Mouse (Mus musculus): ENCODE results near the gene Tril. TPM values are rescaled to one million over a fixed set of nuclear protein-coding genes. Genes with fewer than 3 reads are reported as not detected.

Tril gene
- polyA plus RNA-seq, 1 experiment from 2014 or later: 0.31 TPM

DNA sequence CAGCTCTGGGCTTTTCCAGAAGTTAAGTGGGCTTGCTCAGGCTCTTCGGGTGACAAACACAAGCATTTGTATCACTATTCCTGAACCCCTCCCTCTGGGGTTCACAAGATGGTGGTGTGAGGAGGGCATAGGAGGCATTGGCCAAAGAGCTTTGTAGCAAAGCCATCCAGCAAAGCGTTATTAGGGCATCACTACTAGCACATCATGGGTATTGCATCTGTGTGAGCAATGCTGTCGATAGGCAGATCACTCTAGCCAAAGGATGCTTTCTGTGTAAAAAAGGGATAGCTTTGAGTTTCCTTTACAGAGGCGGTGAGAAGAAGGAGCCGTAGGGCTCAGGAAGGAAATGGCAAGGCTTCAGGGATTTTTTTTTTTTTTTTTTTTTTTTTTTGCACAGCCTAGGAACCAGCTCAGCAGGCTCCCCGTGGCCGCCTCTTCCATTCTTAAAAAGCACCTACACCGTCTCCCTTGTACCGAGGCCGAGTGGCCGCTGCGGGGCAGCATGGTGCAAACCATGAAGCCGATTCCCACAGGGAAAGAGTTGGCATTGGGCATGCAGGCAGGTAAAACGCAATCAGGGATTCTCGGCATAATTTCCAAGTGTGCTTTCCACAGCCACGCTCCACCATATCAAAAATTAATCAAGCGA, 26.2 kb downstream of the Tril start:
- H3K27me3 ChIP-seq (ENCODE audit: insufficient read depth, low read length): peaks cover 11% of the 10 kb centered on the region
- H3K9me3 ChIP-seq (ENCODE audit: low read length): no peaks in the 10 kb centered on the region
- TF ChIP-seq CTCF (IDR thresholded peaks at IDR 0.05; ENCODE audit: low read depth) (peak; percentile 77), EP300 (IDR thresholded peaks at IDR 0.05; ENCODE audit: low read depth) (no peak)
- H3K36me3 ChIP-seq (replicated peaks; ENCODE audit: insufficient read depth, low read length): no peaks in the 10 kb centered on the region
- H3K9ac ChIP-seq (replicated peaks): no peak overlapping the region
- H3K27ac ChIP-seq (ENCODE audit: low read depth): no peak overlapping the region
- 12% methylated on average over 17 of the region's 17 CpGs for WGBS (ENCODE audit: insufficient replicate concordance)
- H3K4me2 ChIP-seq (ENCODE audit: low read depth, low read length): no peak overlapping the region
- no peak for ATAC-seq
- DNase-seq: peak; percentile 66
- no peaks in the 10 kb centered on the region for H3K4me1 ChIP-seq (ENCODE audit: insufficient read depth)
- H3K4me3 ChIP-seq (ENCODE audit: low read depth, low read length): no peak overlapping the region

DNA sequence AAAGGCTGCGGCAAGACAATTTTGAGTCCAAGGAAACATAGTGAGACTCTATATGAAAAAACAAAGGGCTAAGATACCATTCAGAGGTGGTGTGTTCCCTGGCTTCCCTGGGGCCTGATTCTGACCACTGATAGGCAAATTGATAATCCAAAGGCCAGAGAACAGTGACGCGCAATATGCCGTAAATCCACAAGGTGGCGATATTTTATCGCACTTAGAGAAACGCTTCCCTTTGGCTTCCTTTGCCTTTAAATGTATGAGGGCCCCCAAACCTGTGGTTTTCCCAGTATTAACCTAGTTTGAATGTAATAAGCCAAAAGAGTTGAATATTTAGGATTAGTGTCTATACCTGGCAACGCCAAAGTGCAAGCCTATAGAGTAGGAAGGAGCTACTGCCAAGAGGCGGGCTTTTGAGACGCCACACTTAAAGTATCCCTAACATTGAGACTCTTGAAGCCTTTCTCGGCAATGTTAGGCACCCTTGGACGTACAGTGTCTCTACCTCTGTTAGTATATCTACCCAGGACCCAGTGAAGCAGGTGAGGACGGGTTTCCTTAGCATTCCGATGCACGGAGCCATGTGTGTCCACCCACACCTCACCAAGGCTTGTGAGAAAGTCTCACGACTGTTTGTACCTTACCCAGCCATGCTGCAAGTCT, 37.6 kb downstream of the Tril start:
- TF ChIP-seq EP300 (IDR thresholded peaks at IDR 0.05; ENCODE audit: low read depth) (no peak), CTCF (IDR thresholded peaks at IDR 0.05; ENCODE audit: low read depth) (peak; percentile 82)
- peak; percentile 50 for DNase-seq

DNA sequence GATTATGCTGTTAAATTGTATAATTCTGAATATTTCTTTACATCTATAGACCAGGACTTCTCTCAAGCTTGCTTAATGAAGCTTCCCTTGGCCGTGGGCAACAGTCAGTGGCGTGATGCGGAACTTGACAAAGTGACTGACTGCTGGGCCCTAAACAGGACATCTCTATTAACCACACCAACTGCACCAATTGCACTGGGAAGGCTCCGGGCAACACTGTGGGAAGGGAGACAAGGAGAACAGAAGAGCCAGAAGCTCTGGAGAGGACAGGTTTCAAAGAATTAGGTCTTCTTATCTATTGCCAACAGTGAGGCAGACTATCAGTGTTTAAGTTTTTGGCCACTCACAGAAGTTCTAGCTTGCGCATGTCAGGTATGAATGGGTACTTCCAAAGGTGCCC, 38.4 kb downstream of the Tril start:
- Histone ChIP-seq H3K9ac (replicated peaks) (no peak overlapping the region), H3K27ac (ENCODE audit: low read depth) (no peak overlapping the region), H3K27me3 (ENCODE audit: insufficient read depth, low read length) (no peaks in the 10 kb centered on the region), H3K9me3 (ENCODE audit: low read length) (no peaks in the 10 kb centered on the region), H3K36me3 (replicated peaks; ENCODE audit: insufficient read depth, low read length) (no peaks in the 10 kb centered on the region), H3K4me1 (ENCODE audit: insufficient read depth) (no peaks in the 10 kb centered on the region), H3K4me2 (ENCODE audit: low read depth, low read length) (no peak overlapping the region), H3K4me3 (ENCODE audit: low read depth, low read length) (no peak overlapping the region)
- 80% methylated on average over 5 of the region's 5 CpGs for WGBS (ENCODE audit: insufficient replicate concordance)
- TF ChIP-seq EP300 (IDR thresholded peaks at IDR 0.05; ENCODE audit: low read depth) (no peak), CTCF (IDR thresholded peaks at IDR 0.05; ENCODE audit: low read depth) (no peak)
- ATAC-seq (no peak), DNase-seq (no peak)

More for the DNA sequence above, 37.6 kb downstream of the Tril start:
- H3K9ac ChIP-seq (replicated peaks): no peak overlapping the region
- H3K4me3 ChIP-seq (ENCODE audit: low read depth, low read length): no peak overlapping the region
- no peak for ATAC-seq
- no peak overlapping the region for H3K27ac ChIP-seq (ENCODE audit: low read depth)
- no peak overlapping the region for H3K4me2 ChIP-seq (ENCODE audit: low read depth, low read length)
- 37% methylated on average over 16 of the region's 16 CpGs for WGBS (ENCODE audit: insufficient replicate concordance)
- H3K36me3 ChIP-seq (replicated peaks; ENCODE audit: insufficient read depth, low read length): no peaks in the 10 kb centered on the region
- H3K27me3 ChIP-seq (ENCODE audit: insufficient read depth, low read length): no peaks in the 10 kb centered on the region
- H3K9me3 ChIP-seq (ENCODE audit: low read length): no peaks in the 10 kb centered on the region
- no peaks in the 10 kb centered on the region for H3K4me1 ChIP-seq (ENCODE audit: insufficient read depth)

DNA sequence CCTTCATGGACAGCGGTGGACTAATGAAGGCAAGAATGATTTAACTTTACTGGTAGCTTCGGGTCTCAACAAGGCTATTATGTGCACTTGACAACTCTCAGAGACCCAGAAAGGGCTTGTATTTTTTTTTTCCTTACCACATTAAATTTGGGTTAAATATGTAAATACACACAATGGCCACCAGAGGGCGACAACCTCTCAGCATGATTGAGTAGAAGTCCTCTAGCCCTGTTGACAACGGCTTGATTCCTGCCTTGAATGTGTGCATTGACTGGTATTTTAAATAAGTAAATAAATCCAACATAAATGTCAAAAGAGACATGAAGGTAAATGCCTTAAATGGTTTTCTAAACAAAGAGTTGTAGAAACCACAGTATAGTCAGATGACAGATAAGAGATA, 39.5 kb downstream of the Tril start:
- H3K27me3 ChIP-seq (ENCODE audit: insufficient read depth, low read length): no peaks in the 10 kb centered on the region
- WGBS (ENCODE audit: insufficient replicate concordance): 14% methylated on average over 4 of the region's 4 CpGs
- ATAC-seq (no peak), DNase-seq (peak; percentile 57)
- no peaks in the 10 kb centered on the region for H3K4me1 ChIP-seq (ENCODE audit: insufficient read depth)
- TF ChIP-seq EP300 (IDR thresholded peaks at IDR 0.05; ENCODE audit: low read depth): no peak
- peak; percentile 85 for TF ChIP-seq CTCF (IDR thresholded peaks at IDR 0.05; ENCODE audit: low read depth)
- no peaks in the 10 kb centered on the region for H3K36me3 ChIP-seq (replicated peaks; ENCODE audit: insufficient read depth, low read length)
- no peak overlapping the region for H3K4me3 ChIP-seq (ENCODE audit: low read depth, low read length)
- no peak overlapping the region for H3K4me2 ChIP-seq (ENCODE audit: low read depth, low read length)
- no peak overlapping the region for H3K27ac ChIP-seq (ENCODE audit: low read depth)
- H3K9ac ChIP-seq (replicated peaks): no peak overlapping the region
- no peaks in the 10 kb centered on the region for H3K9me3 ChIP-seq (ENCODE audit: low read length)

DNA sequence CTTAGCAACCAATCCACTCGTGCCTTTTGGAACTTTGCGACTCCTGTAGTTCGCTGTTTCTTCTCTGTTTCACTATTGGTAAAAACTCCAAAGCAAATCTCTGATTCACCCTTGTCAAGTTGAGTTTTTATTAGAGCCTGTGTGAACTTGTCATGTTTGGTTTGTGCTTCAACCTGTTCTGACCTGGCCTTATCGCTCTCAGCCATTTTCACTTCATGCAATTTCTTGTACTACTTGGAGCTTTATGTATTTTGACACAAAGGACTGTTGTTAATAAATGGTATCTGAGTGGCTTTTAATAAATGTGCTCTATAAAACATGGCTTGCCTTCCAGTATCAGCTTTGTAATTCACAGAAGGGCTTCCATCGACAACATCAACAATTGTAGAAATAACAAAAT, 40.6 kb downstream of the Tril start:
- Histone ChIP-seq H3K27ac (ENCODE audit: low read depth) (no peak overlapping the region), H3K9ac (replicated peaks) (no peak overlapping the region), H3K27me3 (ENCODE audit: insufficient read depth, low read length) (no peaks in the 10 kb centered on the region), H3K36me3 (replicated peaks; ENCODE audit: insufficient read depth, low read length) (no peaks in the 10 kb centered on the region), H3K4me1 (ENCODE audit: insufficient read depth) (no peaks in the 10 kb centered on the region), H3K4me2 (ENCODE audit: low read depth, low read length) (no peak overlapping the region), H3K9me3 (ENCODE audit: low read length) (no peaks in the 10 kb centered on the region), H3K4me3 (ENCODE audit: low read depth, low read length) (no peak overlapping the region)
- ATAC-seq (no peak), DNase-seq (no peak)
- WGBS (ENCODE audit: insufficient replicate concordance): 84% methylated on average over 5 of the region's 5 CpGs
- no peak for TF ChIP-seq CTCF (IDR thresholded peaks at IDR 0.05; ENCODE audit: low read depth)
- TF ChIP-seq EP300 (IDR thresholded peaks at IDR 0.05; ENCODE audit: low read depth): no peak

DNA sequence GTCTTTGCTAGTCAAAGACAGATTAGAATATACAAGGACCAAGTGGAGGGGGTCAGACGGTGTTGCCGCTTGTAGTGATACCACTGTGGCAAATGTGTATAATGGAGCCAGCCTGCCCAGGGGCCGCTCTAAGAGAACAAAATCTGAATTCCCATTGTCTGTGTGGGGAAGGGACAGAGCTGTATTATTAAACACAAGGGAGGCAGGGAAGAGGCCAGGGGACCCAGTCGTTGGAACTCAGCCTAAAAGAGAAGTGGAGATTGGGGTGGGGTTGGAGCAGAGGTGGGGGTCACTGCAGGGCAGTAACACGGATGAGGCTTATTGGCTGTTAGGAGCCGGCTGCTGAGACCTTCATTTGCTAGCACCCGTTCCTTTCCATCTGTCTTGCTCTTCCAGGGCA, 41.1 kb downstream of the Tril start:
- H3K9ac ChIP-seq (replicated peaks): no peak overlapping the region
- no peak for ATAC-seq

More for the DNA sequence above, 41.1 kb downstream of the Tril start:
- H3K36me3 ChIP-seq (replicated peaks; ENCODE audit: insufficient read depth, low read length): no peaks in the 10 kb centered on the region
- H3K27me3 ChIP-seq (ENCODE audit: insufficient read depth, low read length): no peaks in the 10 kb centered on the region
- H3K4me1 ChIP-seq (ENCODE audit: insufficient read depth): no peaks in the 10 kb centered on the region
- no peak overlapping the region for H3K27ac ChIP-seq (ENCODE audit: low read depth)
- H3K4me3 ChIP-seq (ENCODE audit: low read depth, low read length): no peak overlapping the region
- no peaks in the 10 kb centered on the region for H3K9me3 ChIP-seq (ENCODE audit: low read length)
- WGBS (ENCODE audit: insufficient replicate concordance): 74% methylated on average over 7 of the region's 7 CpGs
- no peak overlapping the region for H3K4me2 ChIP-seq (ENCODE audit: low read depth, low read length)
- DNase-seq: no peak
- TF ChIP-seq EP300 (IDR thresholded peaks at IDR 0.05; ENCODE audit: low read depth) (no peak), CTCF (IDR thresholded peaks at IDR 0.05; ENCODE audit: low read depth) (no peak)

Data from liver, postnatal 0 days (tissue).